Comparison of ENCODE assay signal across 15 mouse cellular contexts in genomic region chr7:79679186-79679585, GRCm38 (mm10). TPM values are rescaled to one million over a fixed set of nuclear protein-coding genes. Genes with fewer than 3 reads are reported as not detected.
A peak's percentile ranks its signal among the peaks of the same experiment; 100 is the strongest.
DNase-seq lines count a peak whose midpoint lies in the region; TF ChIP-seq lines count a peak whose summit lies in the region.
"Had no signal": no experiment of that assay in that cellular context is flagged by ENCODE, and none has a peak within 500 bp of the region (broad histone marks: within the 10 kb centered on the region; RNA-seq: fewer than 3 reads in every experiment).

No protein-coding gene starts in this region.

- H3K27me3 ChIP-seq in thymus, adult 2 months (ENCODE audit: control insufficient read depth, insufficient read depth, low read length) = no peaks in the 10 kb centered on the region
- H3K27me3 ChIP-seq: forebrain, embryonic 12.5 days; liver, embryonic 13.5 days; stomach, embryonic 15.5 days had no signal

- peaks cover 62% of the 10 kb centered on the region for H3K36me3 ChIP-seq in thymus, adult 2 months (ENCODE audit: control insufficient read depth, insufficient read depth, low read length)

- no peak for TF ChIP-seq POLR2A in thymus, adult 2 months (IDR thresholded peaks at IDR 0.05; ENCODE audit: control insufficient read depth, extremely low read depth, insufficient read depth, low read length, poor library complexity)

- no peak overlapping the region for H3K4me3 ChIP-seq in thymus, adult 2 months (ENCODE audit: control insufficient read depth, insufficient read depth, low read length)
- H3K4me3 ChIP-seq: forebrain, embryonic 12.5 days; liver, embryonic 13.5 days; stomach, embryonic 15.5 days had no signal

- no peak for TF ChIP-seq CTCF in thymus, adult 2 months (IDR thresholded peaks at IDR 0.05; ENCODE audit: borderline replicate concordance, control insufficient read depth, extremely low read depth, insufficient read depth, low read length, poor library complexity)

- H3K4me1 ChIP-seq in thymus, adult 2 months (replicated peaks; ENCODE audit: control insufficient read depth, insufficient read depth, low read length) = no peaks in the 10 kb centered on the region
- H3K4me1 ChIP-seq: forebrain, embryonic 12.5 days; liver, embryonic 13.5 days; stomach, embryonic 15.5 days had no signal

- DNase-seq in cerebellum, postnatal 14 days = peak; percentile 16 to 25
- DNase-seq in cerebellum, adult 9-11 months = no peak
- peak; percentile 22 for DNase-seq in kidney, adult 9 months
- DNase-seq in kidney, postnatal 10 days = no peak
- DNase-seq in thymus, adult 2 months = peak; percentile 26
- DNase-seq in thymus, adult 18-20 months = no peak
- DNase-seq in mesoderm, embryonic 11.5 days (ENCODE audit: low read depth, low spot score) = peak; percentile 12
- no peak for DNase-seq in layer of hippocampus, postnatal 36 days
- DNase-seq: liver, embryonic 13.5 days; right cerebral cortex, adult 18-20 months had no signal

- H3K27ac ChIP-seq in thymus, adult 2 months (ENCODE audit: control insufficient read depth, insufficient read depth, low read length) = no peak overlapping the region
- H3K27ac ChIP-seq: forebrain, embryonic 12.5 days; hindbrain, embryonic 14.5 days; liver, embryonic 13.5 days; stomach, embryonic 15.5 days had no signal

RNA-seq across cellular contexts. Expression of gene Ticrr, which starts 19.2 kb away (rescaled TPM):
- 7.7 and 12.0 TPM in 2 replicates for polyA plus RNA-seq in thymus, adult 2 months (2012; rRNA removed)
- total RNA-seq in layer of hippocampus, postnatal 36 days (2021) = under 1 TPM; 0.10 to 0.20 TPM

RNA-seq across cellular contexts. Expression of gene Kif7, which starts 36.3 kb away (rescaled TPM):
- 5.7 and 6.3 TPM in 2 replicates for polyA plus RNA-seq in thymus, adult 2 months (2012; rRNA removed)
- total RNA-seq in layer of hippocampus, postnatal 36 days (2021) = 1 to 10 TPM; 1.9 to 2.3 TPM
- total RNA-seq: monocyte, adult 5-6 weeks had no signal

RNA-seq across cellular contexts. Expression of gene Plin1, which starts 53.5 kb away (rescaled TPM):
- 64.4 and 73.1 TPM in 2 replicates for polyA plus RNA-seq in thymus, adult 2 months (2012; rRNA removed)
- total RNA-seq in layer of hippocampus, postnatal 36 days (2021) = under 1 TPM; 0.22 to 0.35 TPM
- total RNA-seq: left cerebral cortex, adult 18-20 months; monocyte, adult 5-6 weeks had no signal
- polyA plus RNA-seq: liver, embryonic 13.5 days; stomach, embryonic 15.5 days had no signal

Comparison
In these comparisons a context has a peak if more than half of its experiments do, and no peak if none do; other contexts are left out.
1. DNase-seq: peak in cerebellum, postnatal 14 days (2 of 2), kidney, adult 9 months (single experiment), thymus, adult 2 months (single experiment) and mesoderm, embryonic 11.5 days (single experiment); none in cerebellum, adult 9-11 months (single experiment), kidney, postnatal 10 days (single experiment), thymus, adult 18-20 months (0 of 2) and layer of hippocampus, postnatal 36 days (0 of 2).